Comparison of ENCODE assay signal across 1 mouse cellular context in the genomic region with DNA sequence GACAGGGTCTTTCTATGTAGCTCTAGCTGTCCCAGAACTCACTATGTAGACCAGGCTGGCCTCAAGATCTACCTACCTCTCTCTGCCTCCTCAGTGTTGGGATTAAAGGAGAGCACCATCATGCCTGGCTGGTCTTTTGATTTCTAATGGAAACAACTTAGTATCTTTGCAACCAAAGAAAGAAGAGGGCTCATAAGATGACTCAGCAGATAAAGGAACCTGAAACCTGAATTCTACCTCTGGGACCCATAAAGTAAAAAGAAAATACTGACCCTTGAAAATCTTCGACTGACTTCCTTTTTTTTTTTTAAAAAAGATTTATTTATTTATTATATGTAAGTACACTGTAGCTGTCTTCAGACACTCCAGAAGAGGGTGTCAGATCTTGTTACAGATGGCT.
TF ChIP-seq lines count a peak whose summit lies in the region.

No protein-coding gene starts in this region.

TF ChIP-seq in CH12.LX, 34 proteins besides CTCF, POLR2A, EP300 and RAD21:
- TF ChIP-seq ZKSCAN1 (IDR thresholded peaks at IDR 0.05; ENCODE audit: borderline replicate concordance, low read depth, low read length): no peak
- no peak for TF ChIP-seq MAX (IDR thresholded peaks at IDR 0.05; ENCODE audit: low read length)
- TF ChIP-seq HCFC1 (IDR thresholded peaks at IDR 0.05; ENCODE audit: low read depth, low read length): no peak
- TF ChIP-seq USF2 (conservative IDR thresholded peaks at IDR 0.05; ENCODE audit: low read depth, low read length): no peak
- peak; percentile 73; the same call in 1 of the 2 replicates for TF ChIP-seq MAFK (IDR thresholded peaks at IDR 0.05; ENCODE audit: insufficient replicate concordance, low read length)
- TF ChIP-seq ETS1 (conservative IDR thresholded peaks at IDR 0.05; ENCODE audit: low read depth, low read length): no peak
- TF ChIP-seq NRF1 (IDR thresholded peaks at IDR 0.05; ENCODE audit: low read depth, low read length): no peak
- no peak for TF ChIP-seq ELF1 (IDR thresholded peaks at IDR 0.05; ENCODE audit: low read depth, low read length)
TF ChIP-seq in CH12.LX: peak in this region for 1.
